Mouse (Mus musculus) stomach, postnatal 0 days (tissue): ENCODE data around the gene Gck. TPM values are rescaled to one million over a fixed set of nuclear protein-coding genes. Genes with fewer than 3 reads are reported as not detected.
"Not testable (repeated sequence)": the region's sequence is repeated elsewhere in the genome, so short reads cannot be mapped to it uniquely, and the experiment has no call there.

Source experiments
- ATAC-seq: fragments of 200-750 bp; cut with Nextera tagmentation; 2 replicates; pipeline ENCODE4 v1.8.0; 2017; ENCODE audit not compliant: low FRiP score, low TSS enrichment
- DNase-seq: peaks from one replicate; pipeline ENCODE4 v3.0.0-alpha.2; 2016; ENCODE audit warnings: low spot score
- H3K27ac ChIP-seq: fragments of 300-500 bp; sonication (generic); replicated peaks from 2 replicates; pipeline ENCODE4 v1.5.1; 2014; ENCODE audit warnings: mild to moderate bottlenecking, control low read depth
- H3K27me3 ChIP-seq: fragments of 300-500 bp; sonication (generic); 2 replicates; pipeline ENCODE4 v1.6.1; 2014; ENCODE audit warnings: low read length; ENCODE audit not compliant: control insufficient read depth, insufficient read depth
- H3K36me3 ChIP-seq: fragments of 300-500 bp; sonication (generic); 2 replicates; pipeline ENCODE4 v1.6.1; 2014; ENCODE audit warnings: low read length, mixed read lengths; ENCODE audit not compliant: control insufficient read depth, insufficient read depth
- H3K4me1 ChIP-seq: fragments of 300-500 bp; sonication (generic); replicated peaks from 2 replicates; pipeline ENCODE4 v1.6.1; 2014; ENCODE audit warnings: antibody characterized with exemption; ENCODE audit not compliant: control insufficient read depth, insufficient read depth
- H3K4me2 ChIP-seq: fragments of 300-500 bp; sonication (generic); replicated peaks from 2 replicates; pipeline ENCODE4 v1.6.1; 2014; ENCODE audit warnings: low read depth, mild to moderate bottlenecking, control low read depth, moderate library complexity
- H3K4me3 ChIP-seq: fragments of 300-500 bp; sonication (generic); 2 replicates; pipeline ENCODE4 v1.5.1; 2014; ENCODE audit warnings: low read depth, low read length, control low read depth
- H3K9ac ChIP-seq: fragments of 300-500 bp; sonication (generic); 2 replicates; pipeline ENCODE4 v1.6.1; 2014; ENCODE audit warnings: mild to moderate bottlenecking, low read length, control low read depth, mixed read lengths
- H3K9me3 ChIP-seq: fragments of 300-500 bp; sonication (generic); 2 replicates; pipeline ENCODE4 v1.6.1; 2016; ENCODE audit warnings: low read length; ENCODE audit not compliant: control insufficient read depth
- CTCF ChIP-seq: IDR thresholded peaks from 2 replicates; pipeline ENCODE4 v1.5.1; 2016; ENCODE audit warnings: antibody characterized with exemption, low read depth, mild to moderate bottlenecking, moderate library complexity
- EP300 ChIP-seq: optimal IDR thresholded peaks from 2 replicates; pipeline ENCODE3; 2016; ENCODE audit warnings: antibody characterized with exemption
- WGBS: fragments of 180-500 bp; shearing (Covaris S2); extraction: QIAGEN DNeasy Blood & Tissue Kit; methylation state at CpG from one replicate; pipeline ENCODE4 v1.1.7; 2014; 5-methylcytosine and 5-hydroxymethylcytosine counted together
- polyA plus RNA-seq: library from polyadenylated mRNA; unstranded; fragments of >200 nt; fragmentation: Nextera tagmentation; extraction: Ambion mirVana; gene quantifications from 2 replicates; pipeline ENCODE4 v1.2.1, GENCODE M21; 2015

The Gck gene
- polyA plus RNA-seq, 1 experiment from 2014 or later, result 1.9 TPM

GRCm38 (mm10) chr11:5892151-5892591 is 57.7 kb downstream of the Gck start:
- H3K27me3 ChIP-seq, result no peaks in the 10 kb centered on the region
- ATAC-seq, result 0 out of 2 replicates have a peak, but pooled peaks have one; percentile 31
- H3K27ac ChIP-seq, result no peak overlapping the region
- 24% methylated on average over 8 of the region's 8 CpGs for WGBS
- H3K9ac ChIP-seq, result no peak overlapping the region
- no peaks in the 10 kb centered on the region for H3K36me3 ChIP-seq
- no peaks in the 10 kb centered on the region; the same call in 1 of the 2 replicates for H3K4me1 ChIP-seq
- H3K4me2 ChIP-seq, result no peak overlapping the region
- H3K4me3 ChIP-seq, result no peak overlapping the region
- no peak for DNase-seq
- no peaks in the 10 kb centered on the region for H3K9me3 ChIP-seq
- TF ChIP-seq CTCF (no peak), EP300 (no peak)

GRCm38 (mm10) chr11:5888563-5888962 is 61.3 kb downstream of the Gck start:
- WGBS, result 69% methylated on average over 5 of the region's 5 CpGs

GRCm38 (mm10) chr11:5887250-5887649 is 62.6 kb downstream of the Gck start:
- 33% methylated on average over 5 of the region's 5 CpGs for WGBS
- H3K4me2 ChIP-seq, result no peak overlapping the region
- H3K9me3 ChIP-seq, result no peaks in the 10 kb centered on the region
- ATAC-seq (no peak), DNase-seq (no peak)
- TF ChIP-seq CTCF (0 out of 2 replicates have a peak, but pooled peaks have one; percentile 3), EP300 (no peak)
- H3K27ac ChIP-seq, result no peak overlapping the region
- H3K4me1 ChIP-seq, result no peaks in the 10 kb centered on the region
- no peaks in the 10 kb centered on the region for H3K36me3 ChIP-seq
- H3K27me3 ChIP-seq, result no peaks in the 10 kb centered on the region
- no peak overlapping the region for H3K4me3 ChIP-seq
- no peak overlapping the region for H3K9ac ChIP-seq

More at GRCm38 (mm10) chr11:5888563-5888962, 61.3 kb downstream of the Gck start:
- H3K27me3 ChIP-seq, H3K4me2 ChIP-seq, H3K9ac ChIP-seq, H3K9me3 ChIP-seq, DNase-seq, H3K27ac ChIP-seq, H3K4me3 ChIP-seq, ATAC-seq, H3K4me1 ChIP-seq, H3K36me3 ChIP-seq: not testable (repeated sequence)

- DNase-seq (peak; percentile 71), ATAC-seq (no peak)
- no peaks in the 10 kb centered on the region for H3K27me3 ChIP-seq
- H3K4me2 ChIP-seq, result no peak overlapping the region
- no peaks in the 10 kb centered on the region for H3K4me1 ChIP-seq
- H3K27ac ChIP-seq, result no peak overlapping the region
- H3K9ac ChIP-seq, result no peak overlapping the region
- no peak for TF ChIP-seq EP300
- TF ChIP-seq CTCF, result peak; percentile 95
- 17% methylated on average over 9 of the region's 9 CpGs for WGBS
- no peaks in the 10 kb centered on the region for H3K9me3 ChIP-seq
- H3K36me3 ChIP-seq, result no peaks in the 10 kb centered on the region
- no peak overlapping the region for H3K4me3 ChIP-seq
Observed at GRCm38 (mm10) chr11:5886187-5886586, 63.7 kb downstream of the Gck start.

GRCm38 (mm10) chr11:5882518-5882917 is 67.4 kb downstream of the Gck start:
- no peak for ATAC-seq

GRCm38 (mm10) chr11:5879905-5880304 is 70.0 kb downstream of the Gck start:
- H3K4me2 ChIP-seq, result no peak overlapping the region
- H3K36me3 ChIP-seq, result peaks cover 1% of the 10 kb centered on the region; the same call in 1 of the 2 replicates
- 75% methylated on average over 5 of the region's 5 CpGs for WGBS
- H3K27ac ChIP-seq, result no peak overlapping the region
- H3K9ac ChIP-seq, result no peak overlapping the region
- no peaks in the 10 kb centered on the region for H3K27me3 ChIP-seq
- ATAC-seq, result no peak
- H3K9me3 ChIP-seq, result no peaks in the 10 kb centered on the region
- peak; percentile 73 for DNase-seq
- TF ChIP-seq EP300 (no peak), CTCF (peak; percentile 81)
- 0 out of 2 replicates have a peak, but pooled peaks cover 3% of the 10 kb centered on the region for H3K4me1 ChIP-seq
- H3K4me3 ChIP-seq, result no peak overlapping the region

More at GRCm38 (mm10) chr11:5882518-5882917, 67.4 kb downstream of the Gck start:
- no peaks in the 10 kb centered on the region for H3K27me3 ChIP-seq
- WGBS, result 66% methylated on average over 8 of the region's 8 CpGs
- no peaks in the 10 kb centered on the region for H3K9me3 ChIP-seq
- no peak for TF ChIP-seq CTCF
- TF ChIP-seq EP300, result no peak
- H3K4me3 ChIP-seq, result no peak overlapping the region
- no peak overlapping the region for H3K4me2 ChIP-seq
- no peaks in the 10 kb centered on the region for H3K4me1 ChIP-seq
- no peak overlapping the region for H3K27ac ChIP-seq
- H3K9ac ChIP-seq, result no peak overlapping the region
- no peaks in the 10 kb centered on the region for H3K36me3 ChIP-seq
- no peak for DNase-seq
